Mouse (Mus musculus) bone marrow macrophage, adult 2 months (primary cell): ENCODE measurements at regions not wholly inside any gene's neighbourhood (a gene's known extent, or its start where the extent isn't known, plus 50 kb on each side); places are given as distances from the start of the nearest gene placed in this dataset.
A peak's percentile ranks its signal among the peaks of the same experiment; 100 is the strongest.

Source experiments
- H3K27ac ChIP-seq: 2 replicates; pipeline ENCODE4 v1.5.1; 2012; ENCODE audit warnings: low read depth, low read length; ENCODE audit not compliant: insufficient read depth
- H3K4me1 ChIP-seq: 2 replicates; pipeline ENCODE4 v1.6.1; 2012; ENCODE audit warnings: low read length; ENCODE audit not compliant: control insufficient read depth, insufficient read depth
- H3K4me3 ChIP-seq: 2 replicates; pipeline ENCODE4 v1.5.1; 2012; ENCODE audit warnings: mild to moderate bottlenecking, low read length, moderate library complexity; ENCODE audit not compliant: insufficient read depth
- CTCF ChIP-seq: IDR thresholded peaks from 2 replicates; pipeline ENCODE4 v1.5.1; 2012; ENCODE audit warnings: low read depth, mild to moderate bottlenecking, low read length, moderate library complexity
- POLR2A ChIP-seq: IDR thresholded peaks from 2 replicates; pipeline ENCODE4 v1.6.1; 2012; ENCODE audit warnings: mild to moderate bottlenecking, low read depth, low read length, borderline replicate concordance

GRCm38 (mm10) chr5:16470366-16470982, 82.8 kb upstream of the Hgf start:
- H3K4me3 ChIP-seq: no peak overlapping the region

GRCm38 (mm10) chr5:16487969-16488368, 65.3 kb upstream of the Hgf start:
- Histone ChIP-seq H3K4me3 (no peak overlapping the region), H3K27ac (no peak overlapping the region), H3K4me1 (no peaks in the 10 kb centered on the region)
- no peak for TF ChIP-seq POLR2A
- TF ChIP-seq CTCF: no peak

More at GRCm38 (mm10) chr5:16470366-16470982, 82.8 kb upstream of the Hgf start:
- peaks cover 21% of the 10 kb centered on the region for H3K4me1 ChIP-seq
- TF ChIP-seq POLR2A (no peak), CTCF (no peak)
- peak overlapping the region; percentile 86 for H3K27ac ChIP-seq

- H3K4me3 ChIP-seq: no peak overlapping the region
- no peak for TF ChIP-seq POLR2A
- TF ChIP-seq CTCF: no peak
- H3K4me1 ChIP-seq: no peaks in the 10 kb centered on the region
- H3K27ac ChIP-seq: no peak overlapping the region
These were observed 63.5 kb upstream of the Hgf start for GRCm38 (mm10) chr5:16489803-16490202.

- Histone ChIP-seq H3K27ac (no peak overlapping the region), H3K4me1 (no peaks in the 10 kb centered on the region), H3K4me3 (no peak overlapping the region)
- TF ChIP-seq POLR2A (no peak), CTCF (no peak)
These were observed 53.4 kb upstream of the Hgf start for GRCm38 (mm10) chr5:16499891-16500290.
